Mouse (Mus musculus) kidney, adult 2 months (tissue): ENCODE data around the gene Galnt7.

Source experiments
- CTCF ChIP-seq: fragments of 200-500 bp; conservative IDR thresholded peaks from 2 replicates; pipeline ENCODE4 v1.5.1; 2011; ENCODE audit warnings: low read depth, mild to moderate bottlenecking, control low read depth, low read length, moderate library complexity, mixed read lengths; ENCODE audit not compliant: insufficient read depth, insufficient read length
- POLR2A ChIP-seq: fragments of 200-500 bp; IDR thresholded peaks from one replicate; pipeline ENCODE4 v1.6.1; 2011; ENCODE audit warnings: low read depth, low read length, control low read depth

DNA sequence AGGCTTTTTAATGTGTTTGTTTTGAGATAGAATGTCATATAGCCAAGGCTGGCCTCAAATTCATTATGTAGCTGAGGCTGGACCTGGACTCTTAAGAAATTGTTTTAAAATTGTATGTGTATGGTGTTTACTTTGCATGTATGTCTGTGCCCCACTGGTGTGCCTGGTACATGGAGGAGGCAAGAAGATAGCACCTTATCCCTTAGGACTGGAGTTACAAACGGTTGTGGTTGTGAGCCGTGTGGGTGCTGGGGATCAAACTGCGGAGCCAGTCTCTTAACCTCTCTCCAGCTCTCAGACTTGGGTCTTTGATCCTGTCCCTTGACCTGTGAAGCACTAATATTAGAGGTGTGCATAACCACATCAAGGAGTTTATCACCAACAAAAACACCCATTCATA, 106.0 kb downstream of the Galnt7 start:
- TF ChIP-seq POLR2A (no peak), CTCF (no peak)
